Mouse (Mus musculus): ENCODE measurements around the gene Cpeb3. TPM values are rescaled to one million over a fixed set of nuclear protein-coding genes. Genes with fewer than 3 reads are reported as not detected.

The Cpeb3 gene
- polyA plus RNA-seq, 1 experiment, result 0.57 TPM

DNA sequence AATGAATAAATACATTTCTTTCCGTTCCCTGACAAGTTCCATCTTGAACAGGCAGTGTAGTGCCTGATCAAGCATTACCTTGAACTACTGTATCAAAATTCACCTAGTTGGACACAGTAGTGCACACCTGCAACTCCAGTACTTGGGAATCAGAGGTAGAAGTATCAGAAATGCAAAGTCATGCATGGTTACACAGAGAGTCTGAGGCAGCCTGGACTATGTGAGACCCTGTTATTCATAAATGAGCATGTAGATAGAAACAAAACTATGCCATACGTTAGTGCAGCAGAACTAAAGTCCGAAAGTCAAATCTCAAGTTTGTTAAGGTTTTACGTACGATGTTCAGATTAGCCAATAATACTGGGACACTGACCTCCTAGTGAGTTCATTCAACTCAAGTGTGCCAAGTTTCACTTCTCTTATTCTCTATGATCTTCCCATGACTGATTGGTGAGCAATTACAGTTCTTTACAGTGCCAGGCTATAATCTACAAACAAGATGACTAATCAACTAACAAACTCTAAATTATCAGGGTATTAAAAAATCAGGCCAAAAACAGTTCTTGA, 51.5 kb downstream of the Cpeb3 start:
- H3K36me3 ChIP-seq (ENCODE audit: control insufficient read depth, insufficient read depth), result no peaks in the 10 kb centered on the region
- H3K79me3 ChIP-seq (ENCODE audit: low read depth), result no peaks in the 10 kb centered on the region
- no peak for TF ChIP-seq FOSL1 (IDR thresholded peaks at IDR 0.05; ENCODE audit: insufficient read depth, low read length, poor library complexity, severe bottlenecking)
- no peak for TF ChIP-seq MAX (IDR thresholded peaks at IDR 0.05)
- TF ChIP-seq MYOD1 (IDR thresholded peaks at IDR 0.05; ENCODE audit: control insufficient read depth, insufficient read length, low read depth), result no peak
- TF ChIP-seq CEBPB (IDR thresholded peaks at IDR 0.05; ENCODE audit: low read depth), result no peak
- TF ChIP-seq MYOG (IDR thresholded peaks at IDR 0.05; ENCODE audit: control insufficient read depth, extremely low read depth, insufficient read length), result no peak
- no peak for TF ChIP-seq USF1 (IDR thresholded peaks at IDR 0.05; ENCODE audit: low read depth)
- TF ChIP-seq CTCF (IDR thresholded peaks at IDR 0.05; ENCODE audit: control insufficient read depth, insufficient read depth, insufficient read length), result no peak
- no peak overlapping the region for H3K4me3 ChIP-seq (ENCODE audit: insufficient read depth, poor library complexity, severe bottlenecking)
- H3K27me3 ChIP-seq (ENCODE audit: control insufficient read depth, insufficient read depth, insufficient read length), result no peaks in the 10 kb centered on the region
- H3K79me2 ChIP-seq (ENCODE audit: control insufficient read depth, insufficient read depth), result no peaks in the 10 kb centered on the region
- H3ac ChIP-seq (ENCODE audit: control insufficient read depth, insufficient read length, low read depth), result no peak overlapping the region

- Histone ChIP-seq H3ac (ENCODE audit: control insufficient read depth, insufficient read length, low read depth) (no peak overlapping the region), H3K36me3 (ENCODE audit: control insufficient read depth, insufficient read depth) (no peaks in the 10 kb centered on the region), H3K79me3 (ENCODE audit: low read depth) (no peaks in the 10 kb centered on the region), H3K79me2 (ENCODE audit: control insufficient read depth, insufficient read depth) (no peaks in the 10 kb centered on the region), H3K4me3 (ENCODE audit: insufficient read depth, poor library complexity, severe bottlenecking) (no peak overlapping the region), H3K27me3 (ENCODE audit: control insufficient read depth, insufficient read depth, insufficient read length) (no peaks in the 10 kb centered on the region)
- TF ChIP-seq FOSL1 (IDR thresholded peaks at IDR 0.05; ENCODE audit: insufficient read depth, low read length, poor library complexity, severe bottlenecking), result no peak
- no peak for TF ChIP-seq CTCF (IDR thresholded peaks at IDR 0.05; ENCODE audit: control insufficient read depth, insufficient read depth, insufficient read length)
- TF ChIP-seq CEBPB (IDR thresholded peaks at IDR 0.05; ENCODE audit: low read depth), result no peak
- no peak for TF ChIP-seq MAX (IDR thresholded peaks at IDR 0.05)
- TF ChIP-seq USF1 (IDR thresholded peaks at IDR 0.05; ENCODE audit: low read depth), result no peak
- TF ChIP-seq MYOD1 (IDR thresholded peaks at IDR 0.05; ENCODE audit: control insufficient read depth, insufficient read length, low read depth), result no peak
- TF ChIP-seq MYOG (IDR thresholded peaks at IDR 0.05; ENCODE audit: control insufficient read depth, extremely low read depth, insufficient read length), result no peak
These were observed 52.4 kb downstream of the Cpeb3 start for GRCm38 (mm10) chr19:37156040-37156439.

GRCm38 (mm10) chr19:37147145-37147544, 61.3 kb downstream of the Cpeb3 start:
- Histone ChIP-seq H3K79me2 (ENCODE audit: control insufficient read depth, insufficient read depth) (no peaks in the 10 kb centered on the region), H3K36me3 (ENCODE audit: control insufficient read depth, insufficient read depth) (no peaks in the 10 kb centered on the region), H3K4me3 (ENCODE audit: insufficient read depth, poor library complexity, severe bottlenecking) (no peak overlapping the region), H3K27me3 (ENCODE audit: control insufficient read depth, insufficient read depth, insufficient read length) (no peaks in the 10 kb centered on the region), H3ac (ENCODE audit: control insufficient read depth, insufficient read length, low read depth) (no peak overlapping the region), H3K79me3 (ENCODE audit: low read depth) (no peaks in the 10 kb centered on the region)
- TF ChIP-seq CEBPB (IDR thresholded peaks at IDR 0.05; ENCODE audit: low read depth), result no peak
- no peak for TF ChIP-seq MAX (IDR thresholded peaks at IDR 0.05)
- TF ChIP-seq MYOD1 (IDR thresholded peaks at IDR 0.05; ENCODE audit: control insufficient read depth, insufficient read length, low read depth), result no peak
- no peak for TF ChIP-seq CTCF (IDR thresholded peaks at IDR 0.05; ENCODE audit: control insufficient read depth, insufficient read depth, insufficient read length)

- H3ac ChIP-seq (ENCODE audit: control insufficient read depth, insufficient read length, low read depth), result no peak overlapping the region
- no peak overlapping the region for H3K4me3 ChIP-seq (ENCODE audit: insufficient read depth, poor library complexity, severe bottlenecking)
- no peaks in the 10 kb centered on the region for H3K27me3 ChIP-seq (ENCODE audit: control insufficient read depth, insufficient read depth, insufficient read length)
- no peaks in the 10 kb centered on the region for H3K36me3 ChIP-seq (ENCODE audit: control insufficient read depth, insufficient read depth)
- TF ChIP-seq MAX (IDR thresholded peaks at IDR 0.05), result no peak
- no peak for TF ChIP-seq MYOD1 (IDR thresholded peaks at IDR 0.05; ENCODE audit: control insufficient read depth, insufficient read length, low read depth)
- no peak for TF ChIP-seq MYOG (IDR thresholded peaks at IDR 0.05; ENCODE audit: control insufficient read depth, extremely low read depth, insufficient read length)
- H3K79me2 ChIP-seq (ENCODE audit: control insufficient read depth, insufficient read depth), result no peaks in the 10 kb centered on the region
- no peaks in the 10 kb centered on the region for H3K79me3 ChIP-seq (ENCODE audit: low read depth)
These were observed 62.6 kb downstream of the Cpeb3 start for GRCm38 (mm10) chr19:37145846-37146245.

GRCm38 (mm10) chr19:37145401-37145800, 63.0 kb downstream of the Cpeb3 start:
- no peaks in the 10 kb centered on the region for H3K36me3 ChIP-seq (ENCODE audit: control insufficient read depth, insufficient read depth)
- no peaks in the 10 kb centered on the region for H3K27me3 ChIP-seq (ENCODE audit: control insufficient read depth, insufficient read depth, insufficient read length)
- H3ac ChIP-seq (ENCODE audit: control insufficient read depth, insufficient read length, low read depth), result no peak overlapping the region
- H3K4me3 ChIP-seq (ENCODE audit: insufficient read depth, poor library complexity, severe bottlenecking), result no peak overlapping the region
- TF ChIP-seq MYOG (IDR thresholded peaks at IDR 0.05; ENCODE audit: control insufficient read depth, extremely low read depth, insufficient read length) (no peak), MAX (IDR thresholded peaks at IDR 0.05) (no peak), MYOD1 (IDR thresholded peaks at IDR 0.05; ENCODE audit: control insufficient read depth, insufficient read length, low read depth) (no peak), CTCF (IDR thresholded peaks at IDR 0.05; ENCODE audit: control insufficient read depth, insufficient read depth, insufficient read length) (no peak)
- no peaks in the 10 kb centered on the region for H3K79me3 ChIP-seq (ENCODE audit: low read depth)
- no peaks in the 10 kb centered on the region for H3K79me2 ChIP-seq (ENCODE audit: control insufficient read depth, insufficient read depth)

GRCm38 (mm10) chr19:37141623-37142022, 66.8 kb downstream of the Cpeb3 start:
- no peak overlapping the region for H3ac ChIP-seq (ENCODE audit: control insufficient read depth, insufficient read length, low read depth)
- no peaks in the 10 kb centered on the region for H3K79me2 ChIP-seq (ENCODE audit: control insufficient read depth, insufficient read depth)
- no peak overlapping the region for H3K4me3 ChIP-seq (ENCODE audit: insufficient read depth, poor library complexity, severe bottlenecking)
- H3K79me3 ChIP-seq (ENCODE audit: low read depth), result no peaks in the 10 kb centered on the region
- TF ChIP-seq MYOD1 (IDR thresholded peaks at IDR 0.05; ENCODE audit: control insufficient read depth, insufficient read length, low read depth) (no peak), USF1 (IDR thresholded peaks at IDR 0.05; ENCODE audit: low read depth) (no peak), MAX (IDR thresholded peaks at IDR 0.05) (no peak), CEBPB (IDR thresholded peaks at IDR 0.05; ENCODE audit: low read depth) (no peak), CTCF (IDR thresholded peaks at IDR 0.05; ENCODE audit: control insufficient read depth, insufficient read depth, insufficient read length) (no peak), FOSL1 (IDR thresholded peaks at IDR 0.05; ENCODE audit: insufficient read depth, low read length, poor library complexity, severe bottlenecking) (no peak), MYOG (IDR thresholded peaks at IDR 0.05; ENCODE audit: control insufficient read depth, extremely low read depth, insufficient read length) (no peak)
- H3K36me3 ChIP-seq (ENCODE audit: control insufficient read depth, insufficient read depth), result no peaks in the 10 kb centered on the region
- no peaks in the 10 kb centered on the region for H3K27me3 ChIP-seq (ENCODE audit: control insufficient read depth, insufficient read depth, insufficient read length)
